Mouse (Mus musculus): ENCODE results near the gene Ints7.

GRCm38 (mm10) chr1:191543747-191544146, 31.7 kb upstream of the Ints7 start:
- no peak for TF ChIP-seq CTCF (conservative IDR thresholded peaks at IDR 0.05; ENCODE audit: insufficient read depth, insufficient read length, low read depth, low read length)
- no peak for TF ChIP-seq POLR2A (IDR thresholded peaks at IDR 0.05; ENCODE audit: low read depth, low read length)
